Mouse (Mus musculus): ENCODE measurements at regions not wholly inside any gene's neighbourhood (a gene's known extent, or its start where the extent isn't known, plus 50 kb on each side); places are given as distances from the start of the nearest gene placed in this dataset.

GRCm38 (mm10) chr3:34783398-34783797, 133.2 kb downstream of the Sox2 start:
- no peak for TF ChIP-seq POLR2A (IDR thresholded peaks at IDR 0.05; ENCODE audit: extremely low read depth, insufficient read depth, low read length)
- no peak for TF ChIP-seq CTCF (IDR thresholded peaks at IDR 0.05; ENCODE audit: low read depth, low read length)
